ENCODE assay signal across 9 mouse cellular contexts in genomic region chr19:46553541-46553955, GRCm38 (mm10). TPM values are rescaled to one million over a fixed set of nuclear protein-coding genes. Genes with fewer than 3 reads are reported as not detected.
DNase-seq lines count a peak whose midpoint lies in the region; ATAC-seq lines count a peak whose summit lies in the region.
"Had no signal": no experiment of that assay in that cellular context is flagged by ENCODE, and none has a peak within 500 bp of the region (broad histone marks: within the 10 kb centered on the region; RNA-seq: fewer than 3 reads in every experiment).

No protein-coding gene starts in this region.

- H3K27ac ChIP-seq in heart, embryonic 16.5 days (ENCODE audit: low read length) = no peak overlapping the region
- peak overlapping the region; percentile 33; the same call in 1 of the 2 replicates for H3K27ac ChIP-seq in forebrain, embryonic 16.5 days (ENCODE audit: low read length)
- H3K27ac ChIP-seq: macrophage had no signal

- no peaks in the 10 kb centered on the region for H3K9me3 ChIP-seq in heart, embryonic 16.5 days (replicated peaks; ENCODE audit: control insufficient read depth, low read length)
- no peaks in the 10 kb centered on the region for H3K9me3 ChIP-seq in forebrain, embryonic 16.5 days (ENCODE audit: control insufficient read depth, low read length)

- H3K4me2 ChIP-seq in heart, embryonic 16.5 days (ENCODE audit: low read depth, low read length) = no peak overlapping the region
- no peak overlapping the region for H3K4me2 ChIP-seq in forebrain, embryonic 16.5 days (ENCODE audit: low read length)

- no peak overlapping the region for H3K9ac ChIP-seq in heart, embryonic 16.5 days (ENCODE audit: low read length)
- no peak overlapping the region for H3K9ac ChIP-seq in forebrain, embryonic 16.5 days (replicated peaks; ENCODE audit: low read depth, low read length)

- intact Hi-C loops in heart, postnatal 36 days (cut with DNase I) = no loop called here

- H3K4me3 ChIP-seq in heart, embryonic 16.5 days (ENCODE audit: low read length) = no peak overlapping the region
- no peak overlapping the region for H3K4me3 ChIP-seq in forebrain, embryonic 16.5 days (replicated peaks; ENCODE audit: low read length)

- peak; percentile 72 for ATAC-seq in heart, embryonic 16.5 days (replicated peaks; ENCODE audit: extremely low read depth, insufficient read depth, low FRiP score)
- ATAC-seq in forebrain, embryonic 16.5 days = peak; percentile 93
- no peak for ATAC-seq in activated CD4-positive, CD25-positive, alpha-beta regulatory T cell, adult 4 months

- peaks cover 16% of the 10 kb centered on the region for H3K36me3 ChIP-seq in heart, embryonic 16.5 days (ENCODE audit: control insufficient read depth, insufficient read depth)
- H3K36me3 ChIP-seq in forebrain, embryonic 16.5 days (ENCODE audit: control insufficient read depth, insufficient read depth) = peaks cover 21% of the 10 kb centered on the region

- H3K27me3 ChIP-seq in heart, embryonic 16.5 days (ENCODE audit: control insufficient read depth, insufficient read depth, low read length) = no peaks in the 10 kb centered on the region
- no peaks in the 10 kb centered on the region for H3K27me3 ChIP-seq in forebrain, embryonic 16.5 days (replicated peaks; ENCODE audit: control insufficient read depth, insufficient read depth, low read length)

- WGBS in heart, embryonic 16.5 days = 31% methylated on average over 11 of the region's 11 CpGs
- WGBS in forebrain, embryonic 16.5 days = 52% methylated on average over 11 of the region's 11 CpGs

- no peak for DNase-seq in heart, postnatal 36 days
- DNase-seq in spleen, postnatal 10 days (ENCODE audit: low spot score in 2 of 2) = peak; percentile 30 to 67
- DNase-seq in spleen, postnatal 14 days (ENCODE audit: low spot score in 2 of 2) = no peak
- DNase-seq in lung, postnatal 36 days = peak; percentile 50
- no peak for DNase-seq in cerebellum, postnatal 36 days

- peaks cover 7% of the 10 kb centered on the region for H3K4me1 ChIP-seq in heart, embryonic 16.5 days (ENCODE audit: control insufficient read depth, insufficient read depth, low read length)
- peaks cover 6% of the 10 kb centered on the region; the same call in 1 of the 2 replicates for H3K4me1 ChIP-seq in forebrain, embryonic 16.5 days (replicated peaks; ENCODE audit: control insufficient read depth, insufficient read depth, low read length)

RNA-seq across cellular contexts. Expression of gene Arl3, which starts 19.4 kb away (rescaled TPM):
- polyA plus RNA-seq in heart, embryonic 16.5 days (2015; fragmentation: Nextera tagmentation; extraction: Ambion mirVana) = 95.6 and 101 TPM in 2 replicates
- 10 to 100 TPM; 38.5 to 40.4 TPM for total RNA-seq in heart, postnatal 36 days (2021)
- 226 and 246 TPM in 2 replicates for polyA plus RNA-seq in forebrain, embryonic 16.5 days (2015; fragmentation: Nextera tagmentation; extraction: Ambion mirVana)
- 10 to 100 TPM; 22.1 to 24.5 TPM for polyA plus RNA-seq in activated CD4-positive, CD25-positive, alpha-beta regulatory T cell, adult 4 months (2017; shearing (Covaris generic))

RNA-seq across cellular contexts. Expression of gene Sfxn2, which starts 19.6 kb away (rescaled TPM):
- polyA plus RNA-seq in heart, embryonic 16.5 days (2015; fragmentation: Nextera tagmentation; extraction: Ambion mirVana) = 10.0 and 11.4 TPM in 2 replicates
- total RNA-seq in heart, postnatal 36 days (2021) = 1 to 10 TPM; 3.1 to 3.5 TPM
- 14.3 and 14.8 TPM in 2 replicates for polyA plus RNA-seq in forebrain, embryonic 16.5 days (2015; fragmentation: Nextera tagmentation; extraction: Ambion mirVana)
- 1 to 10 TPM; 4.3 to 6.9 TPM for polyA plus RNA-seq in activated CD4-positive, CD25-positive, alpha-beta regulatory T cell, adult 4 months (2017; shearing (Covaris generic))

RNA-seq across cellular contexts. Expression of gene Wbp1l, which starts 45.3 kb away (rescaled TPM):
- 60.5 and 63.3 TPM in 2 replicates for polyA plus RNA-seq in heart, embryonic 16.5 days (2015; fragmentation: Nextera tagmentation; extraction: Ambion mirVana)
- 10 to 100 TPM; 51.2 to 59.1 TPM for total RNA-seq in heart, postnatal 36 days (2021)
- polyA plus RNA-seq in forebrain, embryonic 16.5 days (2015; fragmentation: Nextera tagmentation; extraction: Ambion mirVana) = 39.1 and 41.3 TPM in 2 replicates
- 10 to 100 TPM; 19.7 to 20.0 TPM for polyA plus RNA-seq in activated CD4-positive, CD25-positive, alpha-beta regulatory T cell, adult 4 months (2017; shearing (Covaris generic))

RNA-seq across cellular contexts. Expression of gene Trim8, which starts 52.0 kb away (rescaled TPM):
- 17.0 and 19.4 TPM in 2 replicates for polyA plus RNA-seq in heart, embryonic 16.5 days (2015; fragmentation: Nextera tagmentation; extraction: Ambion mirVana)
- 10 to 100 TPM; 38.7 to 40.0 TPM for total RNA-seq in heart, postnatal 36 days (2021)
- polyA plus RNA-seq in forebrain, embryonic 16.5 days (2015; fragmentation: Nextera tagmentation; extraction: Ambion mirVana) = 24.5 and 27.7 TPM in 2 replicates
- 10 to 100 TPM; 15.8 to 21.3 TPM for polyA plus RNA-seq in activated CD4-positive, CD25-positive, alpha-beta regulatory T cell, adult 4 months (2017; shearing (Covaris generic))

Comparison
In these comparisons a context has a peak if more than half of its experiments do, and no peak if none do; other contexts are left out.
1. DNase-seq: peak in spleen, postnatal 10 days (2 of 2) and lung, postnatal 36 days (single experiment); none in heart, postnatal 36 days (0 of 2), spleen, postnatal 14 days (0 of 2) and cerebellum, postnatal 36 days (0 of 2).